Comparison of ENCODE assay signal across 9 mouse cellular contexts in the genomic region with DNA sequence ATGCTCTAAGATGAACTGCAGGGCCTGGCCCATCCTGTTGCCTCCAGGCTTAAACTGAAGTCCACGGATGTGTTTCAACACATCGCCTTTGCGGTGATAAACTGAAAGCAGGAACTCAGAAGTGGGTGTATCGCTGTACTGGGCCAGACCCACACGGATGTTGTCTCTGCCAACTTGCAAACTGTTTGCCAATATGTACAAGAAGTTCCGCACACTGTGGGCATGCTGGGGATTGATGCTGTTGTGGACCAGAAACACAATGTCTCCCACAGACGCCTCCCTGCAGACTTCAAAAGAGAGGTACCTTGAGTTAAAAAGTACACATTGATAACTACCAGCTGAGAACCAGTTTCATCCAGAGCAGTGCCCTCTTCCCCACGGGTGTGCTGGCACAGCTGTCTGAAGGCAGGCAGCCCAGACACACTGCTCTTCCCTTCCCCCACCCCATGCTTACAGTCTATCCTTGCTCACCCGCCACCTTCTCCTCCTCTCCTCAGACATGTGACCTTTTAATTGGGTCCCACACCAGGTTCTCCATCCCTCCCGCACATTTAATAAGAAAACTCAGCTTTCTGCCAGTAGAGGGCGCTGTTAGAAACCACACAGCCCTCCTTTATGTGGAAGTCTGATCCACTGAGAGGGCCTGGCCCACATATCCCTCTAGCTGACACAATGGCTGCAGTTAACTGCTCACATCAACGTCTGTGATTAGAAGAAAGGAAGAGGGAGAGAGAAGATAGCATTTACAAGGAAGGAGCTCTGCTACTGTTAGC. TPM values are rescaled to one million over a fixed set of nuclear protein-coding genes. Genes with fewer than 3 reads are reported as not detected.
DNase-seq lines count a peak whose midpoint lies in the region; ATAC-seq and TF ChIP-seq lines count a peak whose summit lies in the region.
"Had no signal": no experiment of that assay in that cellular context is flagged by ENCODE, and none has a peak within 500 bp of the region (broad histone marks: within the 10 kb centered on the region; RNA-seq: fewer than 3 reads in every experiment).

No protein-coding gene starts in this region.

- H3K9ac ChIP-seq in intestine, postnatal 0 days (ENCODE audit: low read depth, low read length): no peak overlapping the region
- no peak overlapping the region for H3K9ac ChIP-seq in intestine, embryonic 15.5 days
- H3K9ac ChIP-seq in liver, embryonic 14.5 days (replicated peaks): no peak overlapping the region

- no peak for ATAC-seq in intestine, postnatal 0 days
- no peak for ATAC-seq in intestine, embryonic 15.5 days
- ATAC-seq in liver, embryonic 14.5 days (ENCODE audit: insufficient read depth): no peak

- no peak overlapping the region for H3K4me2 ChIP-seq in intestine, postnatal 0 days (replicated peaks; ENCODE audit: low read depth)
- H3K4me2 ChIP-seq in intestine, embryonic 15.5 days (replicated peaks): no peak overlapping the region
- H3K4me2 ChIP-seq in liver, embryonic 14.5 days (ENCODE audit: low read depth): no peak overlapping the region

- DNase-seq in T-cell, adult 2 months (ENCODE audit: low spot score): peak; percentile 32
- peak; percentile 75 for DNase-seq in embryo, embryonic 10.5 days (ENCODE audit: low spot score)
- peak; percentile 42 for DNase-seq in kidney, adult 2 months
- peak; percentile 2 to 3 (median 3) for DNase-seq in liver, embryonic 14.5 days (ENCODE audit: low read depth in 3 of 3, low spot score in 3 of 3)
- peak; percentile 15 for DNase-seq in right cerebral cortex, postnatal 14 days
- DNase-seq in frontal cortex, postnatal 10 days (ENCODE audit: low spot score in 2 of 2): no peak

- no peaks in the 10 kb centered on the region for H3K4me1 ChIP-seq in intestine, postnatal 0 days (replicated peaks; ENCODE audit: control insufficient read depth, insufficient read depth, low read length)
- no peaks in the 10 kb centered on the region for H3K4me1 ChIP-seq in intestine, embryonic 15.5 days (replicated peaks)
- no peaks in the 10 kb centered on the region for H3K4me1 ChIP-seq in kidney, adult 2 months (ENCODE audit: control insufficient read depth, insufficient read depth, low read length)
- no peaks in the 10 kb centered on the region for H3K4me1 ChIP-seq in liver, embryonic 14.5 days (replicated peaks; ENCODE audit: control insufficient read depth in 2 of 2, insufficient read depth in 2 of 2, low read length in 1 of 2)

- no peaks in the 10 kb centered on the region for H3K36me3 ChIP-seq in intestine, postnatal 0 days (ENCODE audit: control insufficient read depth, insufficient read depth)
- no peaks in the 10 kb centered on the region for H3K36me3 ChIP-seq in intestine, embryonic 15.5 days
- no peaks in the 10 kb centered on the region for H3K36me3 ChIP-seq in kidney, adult 2 months (ENCODE audit: control insufficient read depth, insufficient read depth, low read length)
- no peaks in the 10 kb centered on the region for H3K36me3 ChIP-seq in liver, embryonic 14.5 days (replicated peaks; ENCODE audit: control insufficient read depth, insufficient read depth, low read depth)

- no peak overlapping the region for H3K4me3 ChIP-seq in intestine, postnatal 0 days (ENCODE audit: low read depth, low read length)
- H3K4me3 ChIP-seq in intestine, embryonic 15.5 days (replicated peaks): no peak overlapping the region
- H3K4me3 ChIP-seq in kidney, adult 2 months (ENCODE audit: insufficient read depth, low read depth, low read length): no peak overlapping the region
- H3K4me3 ChIP-seq in liver, embryonic 14.5 days (ENCODE audit: insufficient read depth in 1 of 2, low read depth in 2 of 2, low read length in 2 of 2): no peak overlapping the region
- H3K4me3 ChIP-seq: erythroblast, embryonic 14.5 days had no signal

- no peaks in the 10 kb centered on the region for H3K27me3 ChIP-seq in intestine, postnatal 0 days (replicated peaks; ENCODE audit: control insufficient read depth, insufficient read depth, low read length)
- no peaks in the 10 kb centered on the region for H3K27me3 ChIP-seq in intestine, embryonic 15.5 days (replicated peaks)
- no peaks in the 10 kb centered on the region for H3K27me3 ChIP-seq in kidney, adult 2 months (replicated peaks; ENCODE audit: control insufficient read depth, insufficient read depth, low read length)
- H3K27me3 ChIP-seq in liver, embryonic 14.5 days (ENCODE audit: control insufficient read depth, insufficient read depth, low read length): no peaks in the 10 kb centered on the region

- H3K27ac ChIP-seq in intestine, postnatal 0 days (ENCODE audit: low read depth, low read length): no peak overlapping the region
- no peak overlapping the region for H3K27ac ChIP-seq in intestine, embryonic 15.5 days
- no peak overlapping the region for H3K27ac ChIP-seq in kidney, adult 2 months (ENCODE audit: insufficient read depth, low read depth, low read length)
- no peak overlapping the region for H3K27ac ChIP-seq in liver, embryonic 14.5 days

- 54% methylated on average over 12 of the region's 12 CpGs for WGBS in intestine, postnatal 0 days
- WGBS in intestine, embryonic 15.5 days: 58% methylated on average over 12 of the region's 12 CpGs
- 58% methylated on average over 12 of the region's 12 CpGs for WGBS in kidney, adult 2 months
- 48% methylated on average over 12 of the region's 12 CpGs for WGBS in liver, embryonic 14.5 days (ENCODE audit: insufficient replicate concordance)

- no peak for TF ChIP-seq EP300 in liver, embryonic 14.5 days (IDR thresholded peaks at IDR 0.05; ENCODE audit: low read depth)

- peak; percentile 75 for TF ChIP-seq CTCF in intestine, postnatal 0 days (IDR thresholded peaks at IDR 0.05; ENCODE audit: low read depth)
- TF ChIP-seq CTCF in kidney, adult 2 months (conservative IDR thresholded peaks at IDR 0.05; ENCODE audit: insufficient read depth, insufficient read length, low read depth, low read length): peak; percentile 41
- peak; percentile 55 for TF ChIP-seq CTCF in liver, embryonic 14.5 days (IDR thresholded peaks at IDR 0.05; ENCODE audit: low read depth)

- no peak for TF ChIP-seq POLR2A in kidney, adult 2 months (IDR thresholded peaks at IDR 0.05; ENCODE audit: low read depth, low read length)

- H3K9me3 ChIP-seq in intestine, postnatal 0 days (ENCODE audit: control insufficient read depth): no peaks in the 10 kb centered on the region
- no peaks in the 10 kb centered on the region for H3K9me3 ChIP-seq in intestine, embryonic 15.5 days
- no peaks in the 10 kb centered on the region for H3K9me3 ChIP-seq in liver, embryonic 14.5 days (ENCODE audit: control insufficient read depth, low read length)

RNA-seq across cellular contexts. Expression of a gene that starts 16.1 kb away (rescaled TPM):
- polyA plus RNA-seq in intestine, postnatal 0 days (2015; fragmentation: Nextera tagmentation; extraction: Ambion mirVana): 39.8 and 46.6 TPM in 2 replicates
- 66.7 and 76.7 TPM in 2 replicates for polyA plus RNA-seq in intestine, embryonic 15.5 days (2015; fragmentation: Nextera tagmentation; extraction: Ambion mirVana)
- 0.59 and 0.62 TPM in 2 replicates for polyA plus RNA-seq in kidney, adult 2 months (2012; rRNA removed)
- 0.09 TPM in 1 of 2 replicates, not detected in the other for polyA plus RNA-seq in liver, embryonic 14.5 days (2012; rRNA removed)
- polyA plus RNA-seq in liver, embryonic 14.5 days (2014; fragmentation: Nextera tagmentation; extraction: Ambion mirVana): 0.08 TPM in 1 of 2 replicates, not detected in the other
- polyA plus RNA-seq: erythroblast, embryonic 14.5 days had no signal

Comparison
In these comparisons a context has a peak if more than half of its experiments do, and no peak if none do; other contexts are left out.
1. DNase-seq: peak in T-cell, adult 2 months (single experiment), embryo, embryonic 10.5 days (single experiment), kidney, adult 2 months (single experiment), liver, embryonic 14.5 days (3 of 3) and right cerebral cortex, postnatal 14 days (single experiment); none in frontal cortex, postnatal 10 days (0 of 2).
2. RNA of a gene that starts 16.1 kb away (polyA plus RNA-seq): 66.7 to 76.7 TPM in intestine, embryonic 15.5 days and 39.8 to 46.6 TPM in intestine, postnatal 0 days; 0.59 to 0.62 TPM in kidney, adult 2 months and 0.08 to 0.09 TPM in liver, embryonic 14.5 days; every median in the first group is over 10 times any median in the second.
3. Peak in every context shown above with its lines, with median percentiles within 50 percentile points of each other: CTCF ChIP-seq.